Mouse (Mus musculus) brain, adult 2 months (tissue): ENCODE results near the gene Meox1.
A peak's percentile ranks its signal among the peaks of the same experiment; 100 is the strongest.

Source experiments
- DNase-seq: peaks from one replicate; pipeline ENCODE4 v3.0.0; 2011; ENCODE audit warnings: low read depth, low spot score

Meox1 gene

DNA sequence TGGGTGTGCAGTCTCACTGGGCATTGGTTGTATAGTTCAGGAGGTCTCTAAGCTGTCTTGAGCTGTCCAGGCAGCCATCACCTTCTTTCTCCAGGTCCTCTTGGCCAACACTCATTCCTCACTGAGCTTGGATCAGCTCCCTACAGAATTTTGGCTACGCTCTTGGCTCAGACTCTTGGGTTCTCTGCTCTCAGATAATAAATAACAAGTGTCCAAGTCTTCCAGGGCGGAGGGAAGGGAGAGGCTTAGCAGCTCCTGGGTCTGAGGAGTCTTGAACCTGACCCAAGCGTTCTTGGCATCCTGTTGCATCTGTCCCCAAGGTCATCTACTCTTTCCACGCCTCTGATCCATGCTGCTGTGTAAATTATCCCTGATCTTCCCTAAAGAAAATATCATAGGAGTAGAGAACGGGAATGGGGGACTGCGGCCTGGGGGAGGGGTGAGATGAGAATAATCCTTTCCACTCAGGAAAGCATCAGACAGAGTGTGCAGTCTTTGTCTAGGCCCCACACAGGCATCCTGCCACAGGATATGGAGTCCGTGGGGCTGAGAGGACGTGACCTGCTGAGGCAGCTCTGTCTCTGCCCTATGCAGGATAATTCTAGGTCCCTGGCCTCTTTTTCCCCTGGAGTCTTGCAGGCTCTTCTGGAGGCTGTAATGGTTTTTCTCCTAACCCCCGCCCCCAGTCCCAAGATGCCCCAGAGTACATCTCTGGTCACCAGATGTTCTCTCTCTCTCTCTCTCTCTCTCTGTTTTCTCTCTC, 38.0 kb downstream of the Meox1 start:
- peak; percentile 39 for DNase-seq

DNA sequence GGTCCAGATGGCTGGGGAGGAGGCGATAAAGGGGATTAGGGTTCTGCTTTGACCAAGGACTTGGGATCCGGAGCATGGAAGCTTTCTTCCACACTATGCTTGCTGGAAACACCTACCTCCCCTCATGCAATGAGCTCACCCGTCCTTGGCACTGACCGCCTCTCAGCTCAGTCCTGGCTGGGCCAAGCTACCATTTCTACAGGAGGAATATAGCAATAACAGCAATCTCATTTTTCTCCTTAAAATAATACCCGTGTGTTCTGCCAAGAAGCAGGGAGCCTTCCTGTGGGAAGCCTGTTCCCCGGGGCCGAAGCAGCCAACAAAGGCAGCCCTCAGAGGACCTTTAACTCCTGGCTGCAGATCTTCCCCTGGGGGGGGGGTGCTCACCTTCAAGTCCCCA, 43.1 kb downstream of the Meox1 start:
- peak; percentile 62 for DNase-seq

DNA sequence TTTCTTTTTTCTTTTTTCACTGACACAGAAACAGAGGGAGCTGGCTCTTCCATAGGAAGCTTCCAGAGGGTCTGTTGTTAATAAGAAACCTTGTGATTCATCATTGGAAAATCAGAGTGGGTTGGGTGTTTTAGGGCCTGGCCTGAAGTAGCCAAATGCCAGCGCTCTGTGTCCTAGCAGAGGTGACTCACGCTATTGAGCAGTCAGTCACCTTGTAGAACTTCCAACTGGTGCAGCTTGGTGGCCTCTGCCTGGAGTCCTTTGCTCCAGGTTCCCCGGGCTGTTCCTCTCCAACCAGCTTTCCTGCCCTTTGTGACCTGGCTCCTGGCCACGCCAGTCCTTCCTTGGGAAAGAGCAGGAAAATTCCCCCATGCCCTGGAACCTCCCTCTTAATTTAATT, 44.9 kb downstream of the Meox1 start:
- no peak for DNase-seq

DNA sequence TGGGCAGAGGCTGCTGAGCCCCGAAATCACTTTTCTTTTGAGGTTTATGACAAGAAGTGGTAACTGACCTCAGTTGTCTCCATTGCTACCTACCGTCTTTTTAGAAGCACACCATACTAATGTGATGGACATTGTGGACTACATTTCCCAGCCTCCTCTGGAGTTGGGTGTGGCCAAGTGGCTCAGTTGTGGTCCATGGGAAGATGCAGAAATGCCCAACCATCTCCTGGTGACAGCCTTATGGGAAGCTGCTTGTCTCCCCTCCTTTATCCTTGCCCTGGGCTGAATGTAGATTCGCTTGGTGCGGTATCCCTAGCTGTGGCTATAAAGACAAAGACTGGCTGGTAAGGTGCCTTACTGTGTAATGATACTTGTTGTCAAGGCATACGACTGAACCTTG, 46.7 kb downstream of the Meox1 start:
- no peak for DNase-seq

DNA sequence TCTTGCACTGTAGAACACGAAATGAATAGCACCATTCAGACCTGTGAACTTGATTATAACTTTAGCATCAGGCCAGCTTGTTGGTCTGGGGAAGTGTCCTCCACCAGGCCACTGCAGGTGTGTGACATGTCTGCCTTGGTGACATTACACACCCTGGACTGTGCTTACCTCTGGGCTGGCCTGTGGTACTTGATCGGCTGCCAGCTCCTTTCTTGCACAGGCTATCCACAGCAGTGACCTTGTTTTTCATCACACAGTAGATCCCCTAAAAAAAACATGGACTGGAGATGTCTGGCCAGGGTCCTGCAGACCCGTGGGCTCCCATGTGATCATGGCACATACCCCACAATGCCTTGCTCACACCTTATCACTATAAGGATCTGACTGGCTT, 51.4 kb downstream of the Meox1 start:
- no peak for DNase-seq

DNA sequence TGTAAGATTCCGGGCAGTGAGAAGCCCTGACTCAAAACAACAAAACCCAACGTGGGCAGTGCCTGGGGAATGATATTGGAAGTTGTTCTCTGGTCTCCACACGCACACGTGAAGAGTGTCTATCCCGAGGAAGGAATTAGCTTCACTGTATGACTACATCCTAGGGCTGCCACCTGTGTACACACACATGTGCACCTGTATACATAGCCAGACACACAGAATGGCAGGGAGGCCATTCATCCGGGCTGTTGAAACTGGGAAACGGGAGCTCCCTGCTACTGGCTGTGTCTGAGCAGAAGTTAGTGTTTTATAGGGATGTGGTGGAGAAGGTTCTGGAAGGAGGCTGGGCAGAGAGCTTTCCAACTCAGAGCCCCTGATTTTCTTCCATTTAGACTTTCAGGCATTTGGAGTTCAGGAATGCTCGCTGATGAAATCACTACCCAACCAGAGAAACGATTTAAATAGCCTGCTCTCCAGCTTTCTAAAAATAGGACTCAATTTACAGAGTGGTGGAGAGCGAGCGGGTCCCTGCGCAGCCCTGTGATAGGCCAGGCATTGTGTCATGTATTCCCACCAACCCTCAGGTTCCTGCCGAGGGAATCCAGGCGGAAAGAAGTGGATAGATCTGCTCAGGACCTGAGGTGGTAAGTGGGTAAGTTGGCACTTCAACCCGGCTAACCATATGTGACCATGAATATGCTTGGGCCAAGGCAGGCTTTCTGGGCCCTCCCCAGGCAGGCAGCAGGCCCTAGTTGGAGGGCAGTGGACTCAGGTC, 52.0 kb downstream of the Meox1 start:
- DNase-seq: peak; percentile 96

DNA sequence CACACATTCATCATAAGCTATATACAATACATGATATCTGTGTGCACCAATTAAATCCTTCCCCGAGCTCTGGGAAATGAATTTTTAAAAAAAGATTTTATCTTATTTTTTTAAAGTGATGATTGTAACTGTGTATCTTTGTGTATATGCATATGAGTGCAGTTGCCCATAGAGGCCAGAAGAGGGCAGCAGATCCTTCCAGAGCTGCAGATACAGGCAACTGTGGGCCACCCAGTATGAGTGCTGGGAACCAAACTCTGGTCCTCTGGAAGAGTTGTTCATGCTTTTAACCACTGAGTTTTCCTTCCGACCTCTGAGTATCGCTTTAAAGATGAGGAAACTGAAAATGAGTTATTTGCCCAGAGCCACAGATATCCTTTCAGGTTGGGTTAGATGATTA, 53.8 kb downstream of the Meox1 start:
- no peak for DNase-seq

DNA sequence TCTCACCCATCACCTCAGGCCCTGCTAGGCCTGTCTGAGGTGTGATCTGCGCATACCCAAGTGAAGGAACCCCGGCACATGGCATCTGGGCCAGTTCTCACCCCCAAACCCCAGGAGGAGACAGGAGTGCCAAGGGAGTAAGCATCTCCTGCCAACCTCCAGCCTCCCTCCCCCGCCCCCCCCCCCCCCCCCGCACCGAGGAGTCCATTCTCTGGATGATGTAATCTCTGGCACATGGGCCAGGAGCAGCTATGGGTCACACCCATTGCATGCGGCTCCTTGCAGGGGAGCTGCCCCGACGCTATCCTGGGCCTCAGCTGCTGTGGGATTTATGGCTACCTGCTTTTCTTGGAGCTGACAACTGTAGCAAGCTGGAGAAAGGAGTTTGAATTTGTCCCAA, 54.7 kb downstream of the Meox1 start:
- DNase-seq: peak; percentile 83

DNA sequence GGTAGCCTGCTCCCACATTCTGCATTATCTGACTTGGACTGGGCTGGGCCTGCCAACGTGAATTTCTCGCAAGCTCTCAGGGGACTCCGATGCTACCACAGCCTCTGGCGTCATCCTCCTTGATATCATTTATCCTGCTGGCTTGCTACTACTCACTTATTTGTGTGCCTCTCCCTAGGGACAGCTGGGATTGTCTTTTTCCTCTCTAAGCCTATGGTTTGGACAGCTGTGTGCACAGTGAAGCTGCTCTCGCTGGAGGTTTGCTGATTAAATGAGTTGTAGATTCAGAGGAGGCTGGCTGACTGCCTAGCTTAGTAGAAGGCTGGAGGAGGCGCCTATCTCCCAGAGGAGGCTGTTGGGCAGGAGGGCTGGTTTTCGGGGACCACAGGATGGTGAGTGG, 62.2 kb downstream of the Meox1 start:
- peak; percentile 80 for DNase-seq

DNA sequence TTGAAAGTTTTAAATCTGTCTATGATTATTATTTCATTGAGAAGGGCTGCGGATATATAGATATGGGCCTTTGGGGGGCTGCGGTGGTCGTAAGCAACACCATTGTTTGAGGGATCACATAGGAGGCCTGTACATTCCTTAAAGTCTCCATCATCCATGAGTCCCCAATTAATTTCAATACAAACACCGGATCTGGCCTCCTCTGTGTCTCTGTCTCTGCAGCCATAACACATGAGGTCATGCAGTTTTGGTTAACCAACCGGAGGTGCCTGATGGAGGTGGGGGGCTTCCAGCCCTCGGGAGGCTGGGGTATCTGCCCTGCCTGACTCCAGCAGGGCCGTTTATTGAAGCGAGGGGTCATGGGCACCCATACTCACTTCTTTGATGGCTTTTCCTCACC, 63.6 kb downstream of the Meox1 start:
- no peak for DNase-seq

DNA sequence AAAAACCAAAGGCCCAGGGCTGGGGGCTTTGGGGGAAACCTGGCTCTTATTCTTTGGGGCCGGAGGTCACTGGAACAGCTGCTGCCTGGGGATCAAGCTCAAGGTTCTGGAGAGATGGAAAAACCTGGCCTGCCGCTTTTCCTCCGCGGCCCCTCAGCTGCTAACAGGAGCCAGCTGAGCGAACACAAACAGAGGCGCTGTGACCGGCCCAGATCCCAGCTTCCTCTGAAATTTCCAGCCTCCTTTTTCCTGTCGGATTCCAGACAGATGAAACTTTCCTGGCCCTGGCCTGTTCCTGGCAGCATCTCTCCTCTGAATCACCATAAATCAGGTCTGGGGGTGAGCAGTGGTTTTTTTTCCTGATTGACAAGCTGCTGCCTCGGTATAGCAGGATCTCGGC, 64.1 kb downstream of the Meox1 start:
- no peak for DNase-seq

DNA sequence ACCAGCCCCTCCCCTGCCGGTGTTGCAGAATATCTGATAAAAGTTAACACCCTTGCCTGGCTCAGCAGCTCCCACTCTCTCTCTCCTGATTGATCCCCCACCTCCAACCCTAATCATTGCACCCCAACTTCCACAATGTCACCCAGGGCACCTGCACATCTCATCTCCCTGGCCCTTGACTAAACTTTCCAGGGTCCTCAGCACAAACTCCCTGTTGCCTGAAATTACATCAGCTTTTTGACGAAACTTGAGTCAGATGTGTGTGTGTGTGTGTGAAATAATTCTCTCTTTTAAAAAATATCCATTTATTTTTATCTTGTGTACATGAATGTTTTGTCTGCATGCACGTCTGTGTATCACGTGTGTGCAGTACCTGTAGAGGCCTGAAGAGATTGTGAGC, 65.5 kb downstream of the Meox1 start:
- DNase-seq: no peak
